Mouse (Mus musculus): ENCODE data around the gene Isoc2a. TPM values are rescaled to one million over a fixed set of nuclear protein-coding genes. Genes with fewer than 3 reads are reported as not detected.
A peak's percentile ranks its signal among the peaks of the same experiment; 100 is the strongest.

Gene Isoc2a
- polyA plus RNA-seq, 1 experiment from 2014 or later = 0.72 TPM

DNA sequence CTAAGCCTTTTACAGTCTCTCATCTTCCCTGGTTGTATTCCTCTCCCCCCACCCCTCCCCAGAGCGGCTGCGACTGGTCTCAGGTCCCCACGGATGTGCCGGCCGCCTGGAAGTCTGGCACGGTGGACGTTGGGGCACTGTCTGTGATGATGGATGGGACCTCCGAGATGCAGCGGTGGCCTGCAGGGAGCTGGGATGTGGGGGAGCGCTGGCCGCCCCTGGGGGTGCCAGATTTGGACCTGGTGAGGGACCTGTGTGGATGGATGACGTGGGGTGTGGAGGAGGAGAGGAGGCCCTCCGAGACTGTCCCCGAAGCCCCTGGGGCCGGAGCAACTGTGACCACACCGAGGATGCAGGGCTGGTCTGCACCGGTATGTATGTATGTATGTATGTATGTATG lies 51.4 kb downstream of the Isoc2a start:
- WGBS = 53% methylated on average over 17 of the region's 17 CpGs
- Histone ChIP-seq H3K4me2 (ENCODE audit: low read length) (no peak overlapping the region), H3K4me3 (replicated peaks; ENCODE audit: low read depth, low read length) (no peak overlapping the region)

GRCm38 (mm10) chr7:4933103-4933502 lies 56.1 kb downstream of the Isoc2a start:
- no peak overlapping the region for H3K27ac ChIP-seq
- 79% methylated on average over 12 of the region's 12 CpGs for WGBS
- H3K4me1 ChIP-seq (replicated peaks; ENCODE audit: insufficient read depth, low read length) = no peaks in the 10 kb centered on the region
- no peak overlapping the region for H3K4me3 ChIP-seq (replicated peaks; ENCODE audit: low read depth, low read length)
- H3K4me2 ChIP-seq (ENCODE audit: low read length) = no peak overlapping the region
- no peaks in the 10 kb centered on the region for H3K27me3 ChIP-seq (ENCODE audit: insufficient read depth, low read length)
- no peak for ATAC-seq (replicated peaks; ENCODE audit: low FRiP score, low read depth)
- DNase-seq (ENCODE audit: low spot score) = no peak
- no peaks in the 10 kb centered on the region for H3K36me3 ChIP-seq (ENCODE audit: insufficient read depth, low read length)
- no peak for TF ChIP-seq CTCF (IDR thresholded peaks at IDR 0.05; ENCODE audit: low read depth)
- no peak overlapping the region for H3K9ac ChIP-seq (ENCODE audit: low read depth, low read length)
- no peaks in the 10 kb centered on the region for H3K9me3 ChIP-seq (replicated peaks; ENCODE audit: low read length)

More for the DNA sequence above, 51.4 kb downstream of the Isoc2a start:
- ATAC-seq (replicated peaks; ENCODE audit: low FRiP score, low read depth) (no peak), DNase-seq (ENCODE audit: low spot score) (no peak)
- H3K27ac ChIP-seq = no peak overlapping the region
- no peaks in the 10 kb centered on the region for H3K36me3 ChIP-seq (ENCODE audit: insufficient read depth, low read length)
- no peaks in the 10 kb centered on the region for H3K9me3 ChIP-seq (replicated peaks; ENCODE audit: low read length)
- H3K9ac ChIP-seq (ENCODE audit: low read depth, low read length) = 0 out of 2 replicates have a peak overlapping the region, but pooled peaks have one; percentile 35
- TF ChIP-seq CTCF (IDR thresholded peaks at IDR 0.05; ENCODE audit: low read depth) = no peak
- H3K27me3 ChIP-seq (ENCODE audit: insufficient read depth, low read length) = no peaks in the 10 kb centered on the region
- H3K4me1 ChIP-seq (replicated peaks; ENCODE audit: insufficient read depth, low read length) = peaks cover 18% of the 10 kb centered on the region

- 83% methylated on average over 4 of the region's 4 CpGs for WGBS
- Histone ChIP-seq H3K4me3 (replicated peaks; ENCODE audit: low read depth, low read length) (no peak overlapping the region), H3K27me3 (ENCODE audit: insufficient read depth, low read length) (no peaks in the 10 kb centered on the region), H3K36me3 (ENCODE audit: insufficient read depth, low read length) (no peaks in the 10 kb centered on the region), H3K27ac (no peak overlapping the region), H3K9ac (ENCODE audit: low read depth, low read length) (no peak overlapping the region), H3K4me2 (ENCODE audit: low read length) (no peak overlapping the region), H3K9me3 (replicated peaks; ENCODE audit: low read length) (no peaks in the 10 kb centered on the region), H3K4me1 (replicated peaks; ENCODE audit: insufficient read depth, low read length) (no peaks in the 10 kb centered on the region)
- DNase-seq (ENCODE audit: low spot score) (no peak), ATAC-seq (replicated peaks; ENCODE audit: low FRiP score, low read depth) (no peak)
- TF ChIP-seq CTCF (IDR thresholded peaks at IDR 0.05; ENCODE audit: low read depth) = no peak
These were observed 57.4 kb downstream of the Isoc2a start for GRCm38 (mm10) chr7:4934160-4934914.

DNA sequence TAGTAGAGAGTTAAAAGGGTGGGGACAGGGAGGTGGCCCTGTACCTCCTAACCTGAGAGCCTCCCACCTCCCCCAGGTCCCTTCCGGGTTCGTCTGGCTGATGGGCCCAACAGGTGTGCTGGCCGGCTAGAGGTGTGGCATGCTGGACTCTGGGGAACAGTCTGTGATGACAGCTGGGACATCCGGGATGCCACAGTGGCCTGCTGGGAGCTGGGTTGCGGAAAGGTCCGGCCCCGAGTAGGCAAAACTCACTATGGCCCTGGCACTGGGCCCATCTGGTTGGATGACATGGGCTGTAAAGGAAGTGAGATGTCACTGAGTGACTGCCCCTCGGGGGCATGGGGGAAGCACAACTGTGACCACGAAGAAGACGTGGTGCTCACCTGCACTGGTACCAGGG lies 59.9 kb downstream of the Isoc2a start:
- ATAC-seq (replicated peaks; ENCODE audit: low FRiP score, low read depth) (no peak), DNase-seq (ENCODE audit: low spot score) (no peak)
- Histone ChIP-seq H3K4me3 (replicated peaks; ENCODE audit: low read depth, low read length) (no peak overlapping the region), H3K4me1 (replicated peaks; ENCODE audit: insufficient read depth, low read length) (no peaks in the 10 kb centered on the region), H3K4me2 (ENCODE audit: low read length) (no peak overlapping the region), H3K9me3 (replicated peaks; ENCODE audit: low read length) (no peaks in the 10 kb centered on the region), H3K36me3 (ENCODE audit: insufficient read depth, low read length) (no peaks in the 10 kb centered on the region), H3K27ac (no peak overlapping the region), H3K27me3 (ENCODE audit: insufficient read depth, low read length) (no peaks in the 10 kb centered on the region), H3K9ac (ENCODE audit: low read depth, low read length) (no peak overlapping the region)
- WGBS = 71% methylated on average over 10 of the region's 10 CpGs
- no peak for TF ChIP-seq CTCF (IDR thresholded peaks at IDR 0.05; ENCODE audit: low read depth)

- Histone ChIP-seq H3K9me3 (replicated peaks; ENCODE audit: low read length) (no peaks in the 10 kb centered on the region), H3K27me3 (ENCODE audit: insufficient read depth, low read length) (no peaks in the 10 kb centered on the region), H3K4me1 (replicated peaks; ENCODE audit: insufficient read depth, low read length) (no peaks in the 10 kb centered on the region), H3K36me3 (ENCODE audit: insufficient read depth, low read length) (no peaks in the 10 kb centered on the region), H3K9ac (ENCODE audit: low read depth, low read length) (no peak overlapping the region), H3K4me2 (ENCODE audit: low read length) (no peak overlapping the region), H3K4me3 (replicated peaks; ENCODE audit: low read depth, low read length) (no peak overlapping the region), H3K27ac (no peak overlapping the region)
- TF ChIP-seq CTCF (IDR thresholded peaks at IDR 0.05; ENCODE audit: low read depth) = no peak
- DNase-seq (ENCODE audit: low spot score) = no peak
- WGBS = 64% methylated on average over 10 of the region's 11 CpGs
- no peak for ATAC-seq (replicated peaks; ENCODE audit: low FRiP score, low read depth)
These were observed 60.4 kb downstream of the Isoc2a start for GRCm38 (mm10) chr7:4937392-4937791.

GRCm38 (mm10) chr7:4938456-4938855 lies 61.5 kb downstream of the Isoc2a start:
- ATAC-seq (replicated peaks; ENCODE audit: low FRiP score, low read depth) (no peak), DNase-seq (ENCODE audit: low spot score) (peak; percentile 72)
- Histone ChIP-seq H3K9ac (ENCODE audit: low read depth, low read length) (no peak overlapping the region), H3K36me3 (ENCODE audit: insufficient read depth, low read length) (no peaks in the 10 kb centered on the region), H3K27ac (no peak overlapping the region), H3K27me3 (ENCODE audit: insufficient read depth, low read length) (no peaks in the 10 kb centered on the region), H3K4me1 (replicated peaks; ENCODE audit: insufficient read depth, low read length) (no peaks in the 10 kb centered on the region), H3K9me3 (replicated peaks; ENCODE audit: low read length) (no peaks in the 10 kb centered on the region), H3K4me3 (replicated peaks; ENCODE audit: low read depth, low read length) (no peak overlapping the region), H3K4me2 (ENCODE audit: low read length) (no peak overlapping the region)
- 46% methylated on average over 2 of the region's 2 CpGs for WGBS
- peak; percentile 94 for TF ChIP-seq CTCF (IDR thresholded peaks at IDR 0.05; ENCODE audit: low read depth)

All from kidney, postnatal 0 days (tissue).